Mouse (Mus musculus) cerebellum, adult 2 months (tissue): ENCODE results near the gene Fen1.

Experiments
- CTCF ChIP-seq: fragments of 200-500 bp; IDR thresholded peaks from 2 replicates; pipeline ENCODE4 v1.5.1; 2011; ENCODE audit warnings: low read depth, mild to moderate bottlenecking, control low read depth, low read length, moderate library complexity, borderline replicate concordance; ENCODE audit not compliant: insufficient read depth
- POLR2A ChIP-seq: fragments of 200-500 bp; IDR thresholded peaks from 2 replicates; pipeline ENCODE4 v1.6.1; 2011; ENCODE audit warnings: low read length, control low read depth, borderline replicate concordance; ENCODE audit not compliant: insufficient read depth

DNA sequence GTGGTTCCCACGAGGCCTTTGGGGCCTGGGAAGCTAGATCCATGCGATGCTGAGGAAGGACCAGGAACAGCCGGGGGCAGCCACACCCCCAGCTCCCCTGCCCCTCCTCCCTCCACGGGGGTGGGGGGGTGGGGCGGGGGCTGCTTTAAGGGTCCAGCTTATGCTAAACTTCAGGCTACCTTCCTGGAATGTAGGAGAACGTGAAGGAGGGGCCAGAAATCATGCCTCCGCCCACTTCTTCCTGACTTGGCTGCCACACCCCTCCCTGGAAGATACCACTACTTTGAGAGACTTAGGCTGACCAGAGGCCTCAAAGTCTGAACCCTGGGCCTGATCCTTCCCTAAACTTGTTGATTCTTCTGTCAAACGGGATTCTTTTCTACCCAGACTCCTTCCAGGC lies 18.7 kb upstream of the Fen1 start:
- TF ChIP-seq CTCF: no peak
- TF ChIP-seq POLR2A: no peak
